Comparison of ENCODE assay signal across 22 mouse cellular contexts in the genomic region with DNA sequence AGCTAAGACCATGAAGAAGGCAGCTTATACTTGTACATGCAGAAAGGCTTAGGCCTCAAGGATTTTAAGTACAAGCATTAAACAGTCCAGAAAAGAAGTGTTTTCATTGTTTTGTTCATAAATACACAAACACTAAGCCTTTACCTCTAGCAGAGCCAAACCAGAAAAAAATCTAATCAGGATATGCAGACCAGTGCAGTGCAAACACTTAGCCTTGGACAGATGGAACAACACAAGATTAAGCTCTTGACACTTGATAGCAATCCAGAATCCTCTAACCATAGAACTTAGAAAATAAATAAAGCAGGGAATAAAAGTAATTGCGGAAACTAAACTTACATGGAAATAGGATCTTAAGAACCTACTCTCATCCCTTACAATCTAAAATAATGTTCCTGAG. TPM values are rescaled to one million over a fixed set of nuclear protein-coding genes. Genes with fewer than 3 reads are reported as not detected.
"Had no signal": no experiment of that assay in that cellular context is flagged by ENCODE, and none has a peak within 500 bp of the region (broad histone marks: within the 10 kb centered on the region; RNA-seq: fewer than 3 reads in every experiment).

No protein-coding gene starts in this region.

- H3K4me1 ChIP-seq: megakaryocyte, embryonic 14.5 days had no signal

- ATAC-seq: liver, postnatal 0 days; lung, postnatal 0 days; midbrain, embryonic 13.5 days; midbrain, embryonic 15.5 days had no signal

- H3K27me3 ChIP-seq: lung, embryonic 15.5 days; megakaryocyte, embryonic 14.5 days; midbrain, embryonic 13.5 days; midbrain, embryonic 15.5 days; neural tube, embryonic 13.5 days; neural tube, embryonic 15.5 days had no signal

- H3K9me3 ChIP-seq: lung, embryonic 15.5 days; megakaryocyte, embryonic 14.5 days; midbrain, embryonic 13.5 days; midbrain, embryonic 15.5 days; neural tube, embryonic 13.5 days; neural tube, embryonic 15.5 days had no signal

- H3K4me2 ChIP-seq: lung, embryonic 15.5 days; midbrain, embryonic 11.5 days; midbrain, embryonic 13.5 days; midbrain, embryonic 15.5 days; neural tube, embryonic 13.5 days; neural tube, embryonic 15.5 days had no signal

- H3K27ac ChIP-seq: lung, embryonic 15.5 days; macrophage; midbrain, embryonic 13.5 days; midbrain, embryonic 15.5 days; neural tube, embryonic 13.5 days; neural tube, embryonic 15.5 days had no signal

- H3K4me3 ChIP-seq: lung, embryonic 15.5 days; megakaryocyte, embryonic 14.5 days; midbrain, embryonic 13.5 days; midbrain, embryonic 15.5 days; myocyte; neural tube, embryonic 13.5 days; neural tube, embryonic 15.5 days had no signal

- H3K9ac ChIP-seq: liver, postnatal 0 days; lung, embryonic 15.5 days; midbrain, embryonic 13.5 days; midbrain, embryonic 15.5 days; neural tube, embryonic 13.5 days; neural tube, embryonic 15.5 days had no signal

- H3K36me3 ChIP-seq: lung, embryonic 15.5 days; midbrain, embryonic 13.5 days; midbrain, embryonic 15.5 days; neural tube, embryonic 13.5 days; neural tube, embryonic 15.5 days had no signal

- DNase-seq: liver, postnatal 0 days; lung, adult 2 months; lung, postnatal 14 days; lung, postnatal 36 days; retina, postnatal 1 day; right cerebral cortex, adult 18-20 months; right cerebral cortex, postnatal 25 days; right cerebral cortex, postnatal 4 days; spleen, adult 18-20 months; thymus, adult 18-20 months; thymus, postnatal 14 days; thymus, postnatal 36 days had no signal

RNA-seq across cellular contexts. Expression of gene Pcdh9, which starts 10.4 kb away (rescaled TPM):
- polyA plus RNA-seq: macrophage had no signal
